Mouse (Mus musculus): ENCODE measurements around the gene Gcn1l1. TPM values are rescaled to one million over a fixed set of nuclear protein-coding genes. Genes with fewer than 3 reads are reported as not detected.
"Not testable (repeated sequence)": the region's sequence is repeated elsewhere in the genome, so short reads cannot be mapped to it uniquely, and the experiment has no call there.

Gene Gcn1l1
- polyA plus RNA-seq, 1 experiment from 2014 or later, result 48.2 TPM

- no peaks in the 10 kb centered on the region for H3K27me3 ChIP-seq
- 75% methylated on average over 11 of the region's 11 CpGs for WGBS
- H3K9me3 ChIP-seq, result no peaks in the 10 kb centered on the region
- H3K4me2 ChIP-seq (replicated peaks), result no peak overlapping the region
- peaks cover 36% of the 10 kb centered on the region for H3K36me3 ChIP-seq
- no peak overlapping the region for H3K4me3 ChIP-seq
- H3K4me1 ChIP-seq, result peaks cover 33% of the 10 kb centered on the region
- no peak for ATAC-seq (ENCODE audit: low FRiP score, low read depth)
- no peak overlapping the region for H3K27ac ChIP-seq
- peak overlapping the region; percentile 31; the same call in 1 of the 2 replicates for H3K9ac ChIP-seq
Measured at GRCm38 (mm10) chr5:115569308-115569707, 4.3 kb downstream of the Gcn1l1 start.

DNA sequence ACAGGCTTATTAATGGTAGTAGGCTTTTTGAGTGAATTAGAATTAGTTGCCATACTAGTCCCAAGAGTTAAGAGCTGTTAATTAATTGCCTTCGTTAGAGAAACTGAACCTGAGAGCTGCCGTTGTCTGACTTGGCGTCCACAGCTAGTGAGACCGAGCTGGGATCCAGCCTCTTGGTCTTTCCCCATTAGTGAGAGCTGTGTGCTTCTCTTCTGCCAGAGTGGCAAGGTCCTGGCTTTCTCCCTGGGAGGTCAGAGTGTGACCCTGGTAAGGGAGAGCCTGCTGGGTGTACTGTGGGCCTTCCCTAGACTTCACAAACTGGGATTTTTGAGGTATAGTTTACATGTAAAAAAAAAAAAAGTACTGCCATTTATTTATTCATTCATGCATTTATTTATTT is 4.7 kb downstream of the Gcn1l1 start:
- Histone ChIP-seq H3K4me3 (no peak overlapping the region), H3K4me2 (replicated peaks) (no peak overlapping the region), H3K4me1 (peaks cover 29% of the 10 kb centered on the region), H3K9me3 (no peaks in the 10 kb centered on the region), H3K27ac (no peak overlapping the region), H3K36me3 (peaks cover 40% of the 10 kb centered on the region), H3K27me3 (no peaks in the 10 kb centered on the region), H3K9ac (peak overlapping the region; percentile 31; the same call in 1 of the 2 replicates)
- 84% methylated on average over 4 of the region's 4 CpGs for WGBS
- ATAC-seq (ENCODE audit: low FRiP score, low read depth), result no peak

DNA sequence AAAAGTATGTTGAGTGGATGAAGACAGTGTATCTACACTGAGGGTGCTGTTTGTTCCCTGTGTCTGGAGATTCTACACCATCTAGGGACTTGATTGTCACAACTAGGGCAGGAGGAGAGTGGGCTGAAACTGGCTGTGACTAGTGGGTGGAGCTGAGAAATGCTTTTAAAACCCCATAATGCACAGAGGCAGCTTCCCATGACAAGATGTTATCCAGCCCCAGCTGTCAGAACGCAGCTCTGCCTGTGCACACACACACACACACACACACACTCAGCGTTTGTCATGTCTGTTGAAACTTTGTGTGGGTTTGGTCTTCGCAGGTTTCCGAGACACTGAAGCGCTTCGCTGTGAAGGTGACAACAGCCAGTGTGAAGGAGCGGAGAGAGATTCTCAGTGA is 6.0 kb downstream of the Gcn1l1 start:
- Histone ChIP-seq H3K4me1 (peaks cover 22% of the 10 kb centered on the region), H3K36me3 (peaks cover 53% of the 10 kb centered on the region), H3K27me3 (no peaks in the 10 kb centered on the region), H3K4me3 (no peak overlapping the region), H3K9ac (no peak overlapping the region), H3K9me3 (no peaks in the 10 kb centered on the region), H3K4me2 (replicated peaks) (no peak overlapping the region), H3K27ac (no peak overlapping the region)
- 96% methylated on average over 7 of the region's 7 CpGs for WGBS
- no peak for ATAC-seq (ENCODE audit: low FRiP score, low read depth)

- Histone ChIP-seq H3K9me3 (no peaks in the 10 kb centered on the region), H3K4me1 (peaks cover 14% of the 10 kb centered on the region), H3K9ac (0 out of 2 replicates have a peak overlapping the region, but pooled peaks have one; percentile 25), H3K36me3 (peaks cover 70% of the 10 kb centered on the region), H3K4me2 (replicated peaks) (no peak overlapping the region), H3K4me3 (no peak overlapping the region), H3K27me3 (no peaks in the 10 kb centered on the region), H3K27ac (peak overlapping the region; percentile 65; the same call in 1 of the 2 replicates)
- ATAC-seq (ENCODE audit: low FRiP score, low read depth), result peak; percentile 41; the same call in 1 of the 2 replicates
- 64% methylated on average over 17 of the region's 17 CpGs for WGBS
Measured at GRCm38 (mm10) chr5:115572679-115573535, 7.9 kb downstream of the Gcn1l1 start.

DNA sequence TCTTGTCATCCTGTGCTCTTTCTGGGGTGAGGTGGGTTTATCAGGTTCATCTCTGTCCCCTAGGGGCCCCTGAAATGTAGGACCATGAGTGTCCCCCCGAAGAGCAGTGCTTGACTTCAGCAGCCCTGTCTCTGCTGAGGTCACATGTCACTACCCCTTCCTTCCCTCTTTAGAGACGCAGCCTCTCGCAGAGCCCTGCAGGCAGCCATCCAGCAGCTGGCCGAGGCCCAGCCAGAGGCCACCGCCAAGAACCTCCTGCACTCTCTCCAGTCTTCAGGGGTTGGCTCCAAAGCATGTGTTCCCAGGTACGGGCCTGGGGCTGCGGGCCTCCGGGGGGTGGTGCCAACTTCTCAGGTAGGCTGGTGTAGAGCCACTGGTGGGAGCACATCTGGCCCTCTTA is 9.9 kb downstream of the Gcn1l1 start:
- no peak for ATAC-seq (ENCODE audit: low FRiP score, low read depth)
- WGBS, result 92% methylated on average over 8 of the region's 8 CpGs
- Histone ChIP-seq H3K9ac (no peak overlapping the region), H3K27ac (no peak overlapping the region), H3K36me3 (peaks cover 86% of the 10 kb centered on the region), H3K4me3 (no peak overlapping the region), H3K27me3 (no peaks in the 10 kb centered on the region), H3K9me3 (no peaks in the 10 kb centered on the region), H3K4me2 (replicated peaks) (no peak overlapping the region), H3K4me1 (peaks cover 3% of the 10 kb centered on the region; the same call in 1 of the 2 replicates)

- peaks cover 96% of the 10 kb centered on the region for H3K36me3 ChIP-seq
- H3K9me3 ChIP-seq; H3K4me1 ChIP-seq; H3K4me2 ChIP-seq (replicated peaks); H3K27ac ChIP-seq; H3K27me3 ChIP-seq; ATAC-seq (ENCODE audit: low FRiP score, low read depth); H3K4me3 ChIP-seq; H3K9ac ChIP-seq: not testable (repeated sequence)
- 93% methylated on average over 4 of the region's 4 CpGs for WGBS
Measured at GRCm38 (mm10) chr5:115577686-115578085, 12.6 kb downstream of the Gcn1l1 start.

DNA sequence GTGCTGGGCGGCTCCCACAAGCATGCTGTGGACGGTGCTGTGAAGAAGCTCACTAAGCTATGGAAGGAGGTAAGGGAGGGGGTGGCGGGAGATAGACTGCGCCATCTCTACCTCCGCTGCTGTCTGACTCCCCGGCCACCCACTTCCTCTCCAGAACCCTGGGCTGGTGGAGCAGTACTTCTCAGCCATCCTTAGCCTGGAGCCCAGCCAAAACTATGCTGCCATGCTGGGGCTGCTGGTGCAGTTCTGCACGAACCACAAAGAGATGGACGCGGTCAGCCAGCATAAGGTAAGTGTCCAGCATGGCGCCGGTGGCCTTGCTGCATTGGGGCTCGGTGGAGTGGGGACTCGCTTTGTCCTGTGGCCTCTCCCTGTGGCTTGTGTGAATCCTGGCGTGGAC is 13.9 kb downstream of the Gcn1l1 start:
- WGBS, result 95% methylated on average over 14 of the region's 14 CpGs
- no peak for ATAC-seq (ENCODE audit: low FRiP score, low read depth)
- H3K4me2 ChIP-seq (replicated peaks), result no peak overlapping the region
- H3K27ac ChIP-seq, result no peak overlapping the region
- no peaks in the 10 kb centered on the region for H3K4me1 ChIP-seq
- H3K4me3 ChIP-seq, result no peak overlapping the region
- no peak overlapping the region for H3K9ac ChIP-seq
- peaks cover 98% of the 10 kb centered on the region for H3K36me3 ChIP-seq
- H3K27me3 ChIP-seq, result no peaks in the 10 kb centered on the region
- H3K9me3 ChIP-seq, result peaks cover 10% of the 10 kb centered on the region

DNA sequence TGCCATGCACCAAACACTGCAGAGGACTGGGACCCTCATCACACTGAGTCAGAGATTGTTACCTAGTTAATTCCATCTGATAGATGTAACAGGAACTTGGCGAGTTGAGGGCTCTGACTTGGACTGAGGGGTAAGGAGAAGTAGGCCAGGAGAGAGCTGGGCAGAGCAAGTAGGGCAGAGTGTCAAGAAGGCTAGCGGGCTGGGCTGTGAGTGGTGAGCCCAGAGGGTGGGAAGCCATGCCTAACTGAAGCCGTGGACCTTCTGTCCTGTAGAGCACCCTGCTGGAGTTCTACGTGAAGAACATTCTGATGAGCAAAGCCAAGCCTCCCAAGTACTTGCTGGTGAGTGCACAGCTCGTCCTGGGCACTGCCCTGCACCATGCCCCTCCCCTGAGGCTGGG is 14.3 kb downstream of the Gcn1l1 start:
- H3K4me1 ChIP-seq, result no peaks in the 10 kb centered on the region
- no peak overlapping the region for H3K27ac ChIP-seq
- no peak overlapping the region for H3K4me2 ChIP-seq (replicated peaks)
- H3K36me3 ChIP-seq, result peaks cover 98% of the 10 kb centered on the region
- no peak for ATAC-seq (ENCODE audit: low FRiP score, low read depth)
- H3K27me3 ChIP-seq, result no peaks in the 10 kb centered on the region
- H3K9ac ChIP-seq, result no peak overlapping the region
- WGBS, result 94% methylated on average over 5 of the region's 5 CpGs
- no peak overlapping the region for H3K4me3 ChIP-seq
- peaks cover 10% of the 10 kb centered on the region for H3K9me3 ChIP-seq

- ATAC-seq (ENCODE audit: low FRiP score, low read depth), result no peak
- Histone ChIP-seq H3K27ac (no peak overlapping the region), H3K4me3 (no peak overlapping the region), H3K36me3 (peaks cover 98% of the 10 kb centered on the region), H3K9me3 (peaks cover 10% of the 10 kb centered on the region), H3K4me1 (no peaks in the 10 kb centered on the region), H3K4me2 (replicated peaks) (no peak overlapping the region), H3K9ac (no peak overlapping the region), H3K27me3 (no peaks in the 10 kb centered on the region)
- WGBS, result 92% methylated on average over 14 of the region's 14 CpGs
Measured at GRCm38 (mm10) chr5:115580229-115581001, 15.4 kb downstream of the Gcn1l1 start.

- no peak overlapping the region for H3K9ac ChIP-seq
- no peak overlapping the region for H3K4me2 ChIP-seq (replicated peaks)
- H3K36me3 ChIP-seq, result peaks cover 99% of the 10 kb centered on the region
- H3K27ac ChIP-seq, result no peak overlapping the region
- no peak overlapping the region for H3K4me3 ChIP-seq
- no peak for ATAC-seq (ENCODE audit: low FRiP score, low read depth)
- no peaks in the 10 kb centered on the region for H3K4me1 ChIP-seq
- WGBS, result 95% methylated on average over 9 of the region's 9 CpGs
- H3K27me3 ChIP-seq, result no peaks in the 10 kb centered on the region
- H3K9me3 ChIP-seq, result peaks cover 10% of the 10 kb centered on the region
Measured at GRCm38 (mm10) chr5:115581662-115582061, 16.6 kb downstream of the Gcn1l1 start.

- Histone ChIP-seq H3K4me1 (no peaks in the 10 kb centered on the region), H3K27ac (no peak overlapping the region)
- WGBS, result 89% methylated on average over 12 of the region's 12 CpGs
Measured at GRCm38 (mm10) chr5:115585616-115586015, 20.6 kb downstream of the Gcn1l1 start.

GRCm38 (mm10) chr5:115586166-115586565 is 21.1 kb downstream of the Gcn1l1 start:
- H3K4me3 ChIP-seq, result no peak overlapping the region
- no peak overlapping the region for H3K27ac ChIP-seq
- no peak overlapping the region for H3K9ac ChIP-seq
- H3K4me1 ChIP-seq, result no peaks in the 10 kb centered on the region
- no peak overlapping the region for H3K4me2 ChIP-seq (replicated peaks)
- no peak for ATAC-seq (ENCODE audit: low FRiP score, low read depth)
- peaks cover 97% of the 10 kb centered on the region for H3K36me3 ChIP-seq
- H3K27me3 ChIP-seq, result no peaks in the 10 kb centered on the region
- WGBS, result 77% methylated on average over 15 of the region's 15 CpGs
- peaks cover 10% of the 10 kb centered on the region for H3K9me3 ChIP-seq

More at GRCm38 (mm10) chr5:115585616-115586015, 20.6 kb downstream of the Gcn1l1 start:
- Histone ChIP-seq H3K9me3 (peaks cover 10% of the 10 kb centered on the region), H3K4me2 (replicated peaks) (no peak overlapping the region), H3K27me3 (no peaks in the 10 kb centered on the region), H3K9ac (no peak overlapping the region), H3K4me3 (no peak overlapping the region), H3K36me3 (peaks cover 97% of the 10 kb centered on the region)
- no peak for ATAC-seq (ENCODE audit: low FRiP score, low read depth)
